Mouse (Mus musculus) midbrain, postnatal 0 days (tissue): ENCODE results near the gene Ppia. TPM values are rescaled to one million over a fixed set of nuclear protein-coding genes. Genes with fewer than 3 reads are reported as not detected.
"Not testable (repeated sequence)": the region's sequence is repeated elsewhere in the genome, so short reads cannot be mapped to it uniquely, and the experiment has no call there.

Source experiments
- ATAC-seq: fragments of 200-750 bp; cut with Nextera tagmentation; 2 replicates; pipeline ENCODE4 v1.8.0; 2017; ENCODE audit warnings: moderate number of reproducible peaks, mild to moderate bottlenecking, moderate TSS enrichment, moderate library complexity; ENCODE audit not compliant: low FRiP score
- DNase-seq: peaks from one replicate; pipeline ENCODE4 v3.0.0-alpha.2; 2015; ENCODE audit warnings: low spot score
- H3K27ac ChIP-seq: fragments of 300-500 bp; sonication (generic); 2 replicates; pipeline ENCODE4 v1.5.1; 2014; ENCODE audit warnings: low read depth, mild to moderate bottlenecking, low read length, mixed read lengths
- H3K27me3 ChIP-seq: fragments of 300-500 bp; sonication (generic); 2 replicates; pipeline ENCODE4 v1.6.1; 2014; ENCODE audit warnings: low read length, control low read depth, mixed read lengths; ENCODE audit not compliant: insufficient read depth
- H3K36me3 ChIP-seq: fragments of 300-500 bp; sonication (generic); 2 replicates; pipeline ENCODE4 v1.6.1; 2014; ENCODE audit warnings: low read length, control low read depth, mixed read lengths; ENCODE audit not compliant: insufficient read depth
- H3K4me1 ChIP-seq: fragments of 300-500 bp; sonication (generic); 2 replicates; pipeline ENCODE4 v1.6.1; 2014; ENCODE audit warnings: mild to moderate bottlenecking, control low read depth, antibody characterized with exemption, low read length, mixed read lengths; ENCODE audit not compliant: insufficient read depth
- H3K4me2 ChIP-seq: fragments of 300-500 bp; sonication (generic); 2 replicates; pipeline ENCODE4 v1.6.1; 2014; ENCODE audit warnings: low read depth, mild to moderate bottlenecking, low read length, mixed read lengths; ENCODE audit not compliant: poor library complexity, severe bottlenecking
- H3K4me3 ChIP-seq: fragments of 300-500 bp; sonication (generic); 2 replicates; pipeline ENCODE4 v1.5.1; 2014; ENCODE audit warnings: low read depth, mild to moderate bottlenecking, low read length, moderate library complexity
- H3K9ac ChIP-seq: fragments of 300-500 bp; sonication (generic); replicated peaks from 2 replicates; pipeline ENCODE4 v1.6.1; 2014; ENCODE audit warnings: mild to moderate bottlenecking, low read length, moderate library complexity, mixed read lengths; ENCODE audit not compliant: poor library complexity, severe bottlenecking
- H3K9me3 ChIP-seq: fragments of 300-500 bp; sonication (generic); 2 replicates; pipeline ENCODE4 v1.6.1; 2016; ENCODE audit warnings: low read length, control low read depth
- CTCF ChIP-seq: IDR thresholded peaks from 2 replicates; pipeline ENCODE4 v1.5.1; 2016; ENCODE audit warnings: antibody characterized with exemption, mild to moderate bottlenecking
- WGBS: fragments of 180-500 bp; shearing (Covaris S2); extraction: QIAGEN DNeasy Blood & Tissue Kit; methylation state at CpG from one replicate; pipeline ENCODE4 v1.1.7; 2014; 5-methylcytosine and 5-hydroxymethylcytosine counted together
- polyA plus RNA-seq: library from polyadenylated mRNA; unstranded; fragments of >200 nt; fragmentation: Nextera tagmentation; extraction: Ambion mirVana; gene quantifications from 2 replicates; pipeline ENCODE4 v1.2.1, GENCODE M21; 2015
- total RNA-seq: library from RNA; depleted of rRNA; stranded (reverse); fragments of >200 nt; gene quantifications from 2 replicates; pipeline ENCODE4 v1.2.3, GENCODE M21; 2014

Ppia gene
- total and polyA plus RNA-seq, 2 experiments from 2014 or later, result 2,296 to 5,106 TPM

GRCm38 (mm10) chr11:6416405-6417034 lies 1.3 kb downstream of the Ppia start:
- WGBS, result under 1% methylated on average over 30 of the region's 30 CpGs

GRCm38 (mm10) chr11:6417069-6417468 lies 1.8 kb downstream of the Ppia start:
- Histone ChIP-seq H3K27ac (peak overlapping the region; percentile 99), H3K9ac (peak overlapping the region; percentile 99)
- WGBS, result 40% methylated on average over 2 of the region's 2 CpGs

More at GRCm38 (mm10) chr11:6416405-6417034, 1.3 kb downstream of the Ppia start:
- ATAC-seq (peak; percentile 61), DNase-seq (peak; percentile 90)
- Histone ChIP-seq H3K9ac (peak overlapping the region; percentile 99), H3K9me3 (no peaks in the 10 kb centered on the region), H3K27ac (peak overlapping the region; percentile 99), H3K27me3 (no peaks in the 10 kb centered on the region), H3K4me1 (peaks cover 13% of the 10 kb centered on the region), H3K4me3 (peak overlapping the region; percentile 91), H3K36me3 (peaks cover 19% of the 10 kb centered on the region), H3K4me2 (peak overlapping the region; percentile 71)
- TF ChIP-seq CTCF, result 0 out of 2 replicates have a peak, but pooled peaks have one; percentile 5

GRCm38 (mm10) chr11:6417490-6417889 lies 2.2 kb downstream of the Ppia start:
- Histone ChIP-seq H3K27ac (no peak overlapping the region), H3K4me2 (peak overlapping the region; percentile 71), H3K9ac (no peak overlapping the region), H3K4me1 (peaks cover 13% of the 10 kb centered on the region), H3K27me3 (no peaks in the 10 kb centered on the region), H3K4me3 (peak overlapping the region; percentile 91), H3K9me3 (no peaks in the 10 kb centered on the region), H3K36me3 (peaks cover 19% of the 10 kb centered on the region)
- ATAC-seq (no peak), DNase-seq (no peak)
- no peak for TF ChIP-seq CTCF

More at GRCm38 (mm10) chr11:6417069-6417468, 1.8 kb downstream of the Ppia start:
- peak overlapping the region; percentile 91 for H3K4me3 ChIP-seq
- no peak for TF ChIP-seq CTCF
- H3K4me1 ChIP-seq, result peaks cover 13% of the 10 kb centered on the region
- ATAC-seq (no peak), DNase-seq (no peak)
- no peaks in the 10 kb centered on the region for H3K9me3 ChIP-seq
- H3K36me3 ChIP-seq, result peaks cover 19% of the 10 kb centered on the region
- H3K27me3 ChIP-seq, result no peaks in the 10 kb centered on the region
- peak overlapping the region; percentile 71 for H3K4me2 ChIP-seq

DNA sequence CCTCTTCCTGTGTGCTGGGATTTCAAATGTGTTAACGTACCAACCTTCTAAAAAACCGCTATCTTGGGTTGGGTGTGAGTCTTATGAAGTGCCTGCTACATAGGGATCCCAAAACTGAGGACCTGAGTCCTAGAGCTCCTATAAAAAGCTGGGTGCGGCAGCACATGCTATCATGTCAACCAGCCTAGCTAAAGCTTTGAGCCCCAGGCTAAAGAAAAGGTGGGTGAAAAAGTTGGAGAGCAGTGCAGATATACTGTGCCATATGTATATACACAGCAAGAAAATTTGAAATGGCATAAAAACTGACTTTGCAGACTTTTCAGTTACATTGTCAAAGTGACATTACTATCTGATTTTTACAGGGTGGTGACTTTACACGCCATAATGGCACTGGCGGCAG lies 3.5 kb downstream of the Ppia start:
- H3K9me3 ChIP-seq, result no peaks in the 10 kb centered on the region
- no peak overlapping the region for H3K9ac ChIP-seq
- H3K4me1 ChIP-seq, result peaks cover 13% of the 10 kb centered on the region
- no peak overlapping the region for H3K4me3 ChIP-seq
- no peak for DNase-seq
- ATAC-seq, result no peak
- H3K4me2 ChIP-seq, result no peak overlapping the region
- H3K27me3 ChIP-seq, result no peaks in the 10 kb centered on the region
- TF ChIP-seq CTCF, result no peak
- no peak overlapping the region for H3K27ac ChIP-seq
- 85% methylated on average over 5 of the region's 5 CpGs for WGBS
- peaks cover 19% of the 10 kb centered on the region for H3K36me3 ChIP-seq

DNA sequence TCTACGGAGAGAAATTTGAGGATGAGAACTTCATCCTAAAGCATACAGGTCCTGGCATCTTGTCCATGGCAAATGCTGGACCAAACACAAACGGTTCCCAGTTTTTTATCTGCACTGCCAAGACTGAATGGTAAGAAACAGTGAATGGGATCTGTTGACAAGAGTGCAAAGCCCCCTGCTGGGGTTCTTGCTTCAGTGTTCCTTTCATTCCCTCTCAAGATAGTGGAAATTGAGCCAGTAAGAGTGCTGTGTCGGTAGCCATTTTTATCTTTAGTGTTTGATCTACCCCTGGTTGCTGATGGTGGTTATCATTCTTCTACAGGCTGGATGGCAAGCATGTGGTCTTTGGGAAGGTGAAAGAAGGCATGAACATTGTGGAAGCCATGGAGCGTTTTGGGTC lies 3.9 kb downstream of the Ppia start:
- H3K27ac ChIP-seq, DNase-seq, H3K27me3 ChIP-seq, ATAC-seq, H3K9ac ChIP-seq, H3K4me2 ChIP-seq, H3K4me3 ChIP-seq, H3K9me3 ChIP-seq: not testable (repeated sequence)
- WGBS, result 43% methylated on average over 4 of the region's 4 CpGs
- peaks cover 13% of the 10 kb centered on the region for H3K4me1 ChIP-seq
- H3K36me3 ChIP-seq, result peaks cover 19% of the 10 kb centered on the region

- DNase-seq, result no peak
- Histone ChIP-seq H3K9ac (no peak overlapping the region), H3K36me3 (peaks cover 21% of the 10 kb centered on the region), H3K4me1 (peaks cover 13% of the 10 kb centered on the region; the same call in 1 of the 2 replicates), H3K27ac (no peak overlapping the region), H3K4me3 (no peak overlapping the region), H3K27me3 (no peaks in the 10 kb centered on the region), H3K9me3 (no peaks in the 10 kb centered on the region), H3K4me2 (no peak overlapping the region)
- ATAC-seq, result no peak
- 15% methylated on average over 1 of the region's 1 CpGs for WGBS
- TF ChIP-seq CTCF, result no peak
Measured at GRCm38 (mm10) chr11:6420283-6420703, 5.0 kb downstream of the Ppia start.
